Mouse (Mus musculus): ENCODE measurements at regions not wholly inside any gene's neighbourhood (a gene's known extent, or its start where the extent isn't known, plus 50 kb on each side); places are given as distances from the start of the nearest gene placed in this dataset.

DNA sequence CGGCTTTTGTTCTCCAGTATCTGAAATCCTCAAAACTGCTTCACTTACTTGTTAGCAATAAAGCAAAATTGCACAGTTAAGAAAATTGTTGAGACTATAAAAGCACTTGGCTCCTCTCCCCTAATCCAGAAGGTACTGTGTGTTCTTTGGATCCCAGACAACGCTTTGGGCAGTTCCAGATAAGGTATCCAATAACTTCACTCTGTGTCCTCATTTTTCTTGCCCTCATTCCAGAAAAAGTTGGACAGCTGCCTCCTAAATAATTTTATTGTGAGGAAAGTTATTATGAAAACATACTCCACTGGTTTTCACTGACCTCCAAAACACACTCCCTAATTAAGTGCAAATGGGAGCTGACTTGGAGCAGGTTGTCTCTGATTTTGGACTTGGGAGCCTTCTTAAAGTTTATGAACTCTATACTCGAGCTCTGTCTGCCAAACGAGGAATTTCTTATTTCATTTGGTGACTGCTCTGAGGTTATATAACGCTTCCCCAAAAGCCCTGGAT is 285.2 kb downstream of the Hlx start:
- no peak for TF ChIP-seq ZC3H11A (IDR thresholded peaks at IDR 0.05; ENCODE audit: borderline replicate concordance, low read depth, low read length)
- no peak for TF ChIP-seq MAFK (IDR thresholded peaks at IDR 0.05; ENCODE audit: insufficient read depth, low read depth, low read length)
- TF ChIP-seq HCFC1 (IDR thresholded peaks at IDR 0.05; ENCODE audit: borderline replicate concordance, insufficient read depth, low read length): no peak
